Mouse (Mus musculus) CH12.LX (cell line): Measurements from ENCODE around the gene Gucy2c. TPM values are rescaled to one million over a fixed set of nuclear protein-coding genes. Genes with fewer than 3 reads are reported as not detected.

Experiments
- DNase-seq: peaks from one replicate; pipeline ENCODE4 v3.0.0-alpha.2; 2013; ENCODE audit errors: extremely low read depth
- H3K27ac ChIP-seq: 2 replicates; pipeline ENCODE4 v1.5.1; 2012; ENCODE audit warnings: low read depth, mild to moderate bottlenecking, control low read depth, moderate library complexity; ENCODE audit not compliant: insufficient read depth
- H3K27me3 ChIP-seq: replicated peaks from 2 replicates; pipeline ENCODE3; 2012; ENCODE audit warnings: inconsistent platforms
- H3K36me3 ChIP-seq, 2 experiments: replicated peaks in 1 of 2; 2 replicates each; pipeline versions ENCODE3 to v1.6.1; 2012; ENCODE audit warnings: inconsistent platforms in 1 of 2, low read length in 1 of 2, mild to moderate bottlenecking in 1 of 2, mixed read lengths in 1 of 2, moderate library complexity in 1 of 2; ENCODE audit not compliant: control insufficient read depth in 1 of 2, insufficient read depth in 1 of 2
- H3K4me1 ChIP-seq, 2 experiments: 2 replicates each; pipeline ENCODE4 v1.6.1; 2012; ENCODE audit warnings: inconsistent platforms in 1 of 2, moderate library complexity in 1 of 2; ENCODE audit not compliant: insufficient read depth in 2 of 2, control insufficient read depth in 1 of 2
- H3K4me2 ChIP-seq: 2 replicates; pipeline ENCODE4 v1.6.1; 2012; ENCODE audit warnings: low read depth, mild to moderate bottlenecking, control low read depth; ENCODE audit not compliant: poor library complexity, insufficient read depth, severe bottlenecking
- H3K4me3 ChIP-seq, 3 experiments: fragments of 150-350 bp in 1 of 3; sonication (generic) in 1 of 3; replicated peaks in 1 of 3; 2 replicates each; pipeline versions ENCODE3 to v1.5.1; 2011 to 2012; ENCODE audit warnings: low read depth in 2 of 3, low read length in 2 of 3, mild to moderate bottlenecking in 2 of 3, moderate library complexity in 2 of 3, control low read depth in 1 of 3, improper control_type of control experiment in 1 of 3, inconsistent platforms in 1 of 3, mixed read lengths in 1 of 3; ENCODE audit not compliant: poor library complexity in 1 of 3
- H3K79me2 ChIP-seq: replicated peaks from 2 replicates; pipeline ENCODE4 v1.6.1; 2012; ENCODE audit warnings: mild to moderate bottlenecking, moderate library complexity; ENCODE audit not compliant: control insufficient read depth, poor library complexity, insufficient read depth, severe bottlenecking; ENCODE audit errors: extremely low read depth
- H3K9ac ChIP-seq: 2 replicates; pipeline ENCODE4 v1.6.1; 2012; ENCODE audit warnings: low read depth, mild to moderate bottlenecking, control low read depth, moderate library complexity; ENCODE audit not compliant: insufficient read depth
- H3K9me3 ChIP-seq: replicated peaks from 2 replicates; pipeline ENCODE3; 2012; ENCODE audit warnings: low read length, inconsistent platforms, mixed read lengths
- BHLHE40 ChIP-seq: IDR thresholded peaks from 2 replicates; pipeline ENCODE4 v1.6.1; 2011; ENCODE audit warnings: mild to moderate bottlenecking, low read depth, low read length, improper control_type of control experiment
- E2F4 ChIP-seq: IDR thresholded peaks from 2 replicates; pipeline ENCODE4 v1.6.1; 2011; ENCODE audit warnings: low read depth, low read length, improper control_type of control experiment; ENCODE audit not compliant: insufficient replicate concordance
- HCFC1 ChIP-seq: IDR thresholded peaks from 2 replicates; pipeline ENCODE4 v1.6.1; 2012; ENCODE audit warnings: low read depth, mild to moderate bottlenecking, inconsistent platforms, low read length, improper control_type of control experiment
- IRF4 ChIP-seq: IDR thresholded peaks from 2 replicates; pipeline ENCODE4 v1.6.1; 2014; ENCODE audit warnings: low read depth, mild to moderate bottlenecking, inconsistent platforms, low read length, improper control_type of control experiment
- JUN ChIP-seq: IDR thresholded peaks from 2 replicates; pipeline ENCODE4 v1.6.1; 2011; ENCODE audit warnings: low read depth, mild to moderate bottlenecking, low read length, improper control_type of control experiment, moderate library complexity; ENCODE audit not compliant: insufficient read depth
- KAT2A ChIP-seq: IDR thresholded peaks from 2 replicates; pipeline ENCODE4 v1.6.1; 2012; ENCODE audit warnings: low read length, improper control_type of control experiment, inconsistent platforms; ENCODE audit not compliant: insufficient replicate concordance
- MAFK ChIP-seq: IDR thresholded peaks from 2 replicates; pipeline ENCODE4 v1.6.1; 2011; ENCODE audit warnings: low read length, improper control_type of control experiment; ENCODE audit not compliant: insufficient replicate concordance
- MAZ ChIP-seq: IDR thresholded peaks from 2 replicates; pipeline ENCODE4 v1.6.1; 2012; ENCODE audit warnings: low read depth, mild to moderate bottlenecking, inconsistent platforms, low read length, improper control_type of control experiment, moderate library complexity
- MEF2A ChIP-seq: IDR thresholded peaks from 2 replicates; pipeline ENCODE4 v1.6.1; 2014; ENCODE audit warnings: low read depth, mild to moderate bottlenecking, inconsistent platforms, low read length, improper control_type of control experiment, borderline replicate concordance
- PAX5 ChIP-seq: IDR thresholded peaks from 2 replicates; pipeline ENCODE4 v1.6.1; 2012; ENCODE audit warnings: low read length, inconsistent platforms, mixed read lengths
- POLR2A ChIP-seq: IDR thresholded peaks from 2 replicates; pipeline ENCODE4 v1.6.1; 2011; ENCODE audit warnings: low read depth, mild to moderate bottlenecking, improper control_type of control experiment, low read length
- POLR2AphosphoS2 ChIP-seq: IDR thresholded peaks from 2 replicates; pipeline ENCODE4 v1.6.1; 2011; ENCODE audit warnings: low read depth, low read length, improper control_type of control experiment
- RAD21 ChIP-seq: IDR thresholded peaks from 2 replicates; pipeline ENCODE4 v1.6.1; 2011; ENCODE audit warnings: low read depth, mild to moderate bottlenecking, low read length, improper control_type of control experiment, moderate library complexity
- SIN3A ChIP-seq: IDR thresholded peaks from 2 replicates; pipeline ENCODE4 v1.6.1; 2012; ENCODE audit warnings: low read length, improper control_type of control experiment, inconsistent platforms
- SMC3 ChIP-seq: IDR thresholded peaks from 2 replicates; pipeline ENCODE4 v1.6.1; 2011; ENCODE audit warnings: low read depth, low read length, improper control_type of control experiment
- USF2 ChIP-seq: conservative IDR thresholded peaks from 2 replicates; pipeline ENCODE4 v1.6.1; 2011; ENCODE audit warnings: low read depth, low read length, improper control_type of control experiment
- ZC3H11A ChIP-seq: IDR thresholded peaks from 2 replicates; pipeline ENCODE4 v1.6.1; 2012; ENCODE audit warnings: low read depth, mild to moderate bottlenecking, inconsistent platforms, low read length, improper control_type of control experiment
- dilution Hi-C: fragments of 300-500 bp; cut with MboI; formaldehyde crosslinking; loops from 2 replicates; pipeline ENCODE4 v1.14.3; 2020; ENCODE audit warnings: low sequenced_read_pairs; ENCODE audit not compliant: extremely low pct_unique_long_range_greater_than_20kb, extremely low pct_ligation_motif_present
- in situ Hi-C: fragments of 300-500 bp; cut with MboI; formaldehyde crosslinking; loops from 3 replicates; pipeline ENCODE4 v1.14.3; 2019; ENCODE audit warnings: low sequenced_read_pairs, low pct_ligation_motif_present, low pct_unique_long_range_greater_than_20kb, mixed read lengths
- polyA plus RNA-seq: library from polyadenylated mRNA; unstranded; fragments of >175 nt; gene quantifications from 2 replicates; pipeline ENCODE4 v1.2.1, GENCODE M21; 2012; ENCODE audit warnings: low read depth; ENCODE audit not compliant: insufficient read length
- total RNA-seq, 2 experiments: library from RNA; depleted of rRNA; stranded (reverse); fragments of 300-350 nt in 1 of 2; fragments of >200 nt in 1 of 2; gene quantifications; 2 replicates each; pipeline ENCODE4 v1.2.3; 2012 to 2014

Gene Gucy2c
- total and polyA plus RNA-seq, 3 experiments, result 0.08 to 0.13 (median 0.10) TPM

- DNase-seq, result no peak
- no peak overlapping the region for H3K27ac ChIP-seq
- H3K9ac ChIP-seq, result no peak overlapping the region
- no peak overlapping the region for H3K4me2 ChIP-seq
- no peaks in the 10 kb centered on the region for H3K9me3 ChIP-seq
- H3K27me3 ChIP-seq, result no peaks in the 10 kb centered on the region
- in situ Hi-C loops (no loop called here), dilution Hi-C loops (no loop called here)
- H3K36me3 ChIP-seq, result no peaks in the 10 kb centered on the region
- no peaks in the 10 kb centered on the region for H3K79me2 ChIP-seq
- H3K4me1 ChIP-seq, result peaks cover 0 to 9% of the 10 kb centered on the region in 2 experiments; a peak in 2 of 4 replicates
- no peak overlapping the region for H3K4me3 ChIP-seq
- TF ChIP-seq IRF4, result no peak
- no peak for TF ChIP-seq SMC3
- TF ChIP-seq MEF2A, result no peak
- TF ChIP-seq SIN3A, result no peak
- no peak for TF ChIP-seq RAD21
- no peak for TF ChIP-seq POLR2AphosphoS2
- TF ChIP-seq PAX5, result no peak
- no peak for TF ChIP-seq ZC3H11A
- no peak for TF ChIP-seq E2F4
- TF ChIP-seq KAT2A, result no peak
- TF ChIP-seq MAFK, result no peak
- no peak for TF ChIP-seq USF2
- TF ChIP-seq JUN, result no peak
- TF ChIP-seq MAZ, result no peak
Observed at GRCm38 (mm10) chr6:136660831-136661705, 120.5 kb downstream of the Gucy2c start.

DNA sequence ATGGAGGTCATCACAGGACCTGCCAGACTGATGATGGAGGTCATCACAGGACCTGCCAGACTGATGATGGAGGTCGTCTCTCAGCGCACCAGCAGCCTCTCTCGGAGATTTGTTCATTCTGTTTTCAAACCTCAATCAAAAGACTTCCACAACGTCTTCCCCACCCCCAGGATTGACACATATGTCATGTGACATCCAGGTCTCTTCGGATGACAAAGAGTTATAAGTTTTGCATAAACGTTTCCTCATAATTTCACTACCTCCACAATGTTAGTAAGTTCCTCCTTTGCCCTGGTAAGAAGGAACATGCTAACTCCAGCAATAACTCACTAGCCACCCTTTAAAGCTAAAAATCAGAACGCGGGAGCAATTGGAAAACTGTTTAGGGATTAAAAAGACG is 122.3 kb downstream of the Gucy2c start:
- TF ChIP-seq POLR2AphosphoS2 (no peak), BHLHE40 (no peak), POLR2A (no peak), HCFC1 (no peak)
- H3K79me2 ChIP-seq, result no peaks in the 10 kb centered on the region
- no peak overlapping the region for H3K9ac ChIP-seq
- H3K4me1 ChIP-seq, result peaks cover 0 to 9% of the 10 kb centered on the region in 2 experiments; a peak in 2 of 4 replicates
- no peaks in the 10 kb centered on the region for H3K36me3 ChIP-seq
- H3K4me3 ChIP-seq, result no peak overlapping the region
- no peak overlapping the region for H3K27ac ChIP-seq
- no peaks in the 10 kb centered on the region for H3K9me3 ChIP-seq
- in situ Hi-C loops, result no loop called here
- no peaks in the 10 kb centered on the region for H3K27me3 ChIP-seq
- no peak overlapping the region for H3K4me2 ChIP-seq
- DNase-seq, result peak; percentile 4
- dilution Hi-C loops, result no loop called here
